Mouse (Mus musculus) embryonic fibroblast, embryonic 13.5 days (primary cell): ENCODE measurements around the gene Astn2.

Experiments used
- CTCF ChIP-seq: IDR thresholded peaks from 2 replicates; pipeline ENCODE4 v1.5.1; 2011; ENCODE audit warnings: mild to moderate bottlenecking, control low read depth, low read length, moderate library complexity, borderline replicate concordance; ENCODE audit not compliant: insufficient read depth
- POLR2A ChIP-seq: IDR thresholded peaks from 2 replicates; pipeline ENCODE4 v1.6.1; 2011; ENCODE audit warnings: low read depth, mild to moderate bottlenecking, control low read depth, low read length, moderate library complexity

GRCm38 (mm10) chr4:66261276-66261675 lies 143.1 kb downstream of the Astn2 start:
- TF ChIP-seq CTCF (no peak), POLR2A (no peak)
